Mouse (Mus musculus) kidney, postnatal 10 days (tissue): Measurements from ENCODE around the gene Vmn1r209.
"Not testable (repeated sequence)": the region's sequence is repeated elsewhere in the genome, so short reads cannot be mapped to it uniquely, and the experiment has no call there.

Experiments
- DNase-seq: peaks from one replicate; pipeline ENCODE4 v3.0.0; 2021; ENCODE audit warnings: mixed read lengths

The Vmn1r209 gene

DNA sequence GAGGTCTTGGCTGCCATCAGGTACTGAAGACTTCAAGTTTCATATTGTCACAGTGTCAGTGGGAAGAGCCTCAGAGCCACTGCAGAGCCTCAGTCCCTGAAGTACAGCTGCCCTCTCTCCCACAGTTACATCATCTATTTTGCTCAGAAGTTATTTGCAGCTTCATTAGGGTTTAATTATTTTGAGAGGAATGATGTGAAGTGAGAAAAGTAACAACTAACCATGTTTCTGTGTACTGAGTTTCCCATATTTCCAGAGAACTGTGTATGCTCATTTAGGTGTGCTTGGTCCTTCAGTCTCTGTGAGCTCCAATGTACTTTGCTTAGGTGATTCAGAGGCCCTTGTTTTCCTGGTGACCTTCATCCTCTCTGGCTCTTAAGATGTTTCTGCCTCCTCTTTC is at the start of gene Vmn1r209:
Gene Vmn1r209 (minus strand): TSS at position 101 of the 400 bp plus-strand sequence.
- not testable (repeated sequence) for DNase-seq

DNA sequence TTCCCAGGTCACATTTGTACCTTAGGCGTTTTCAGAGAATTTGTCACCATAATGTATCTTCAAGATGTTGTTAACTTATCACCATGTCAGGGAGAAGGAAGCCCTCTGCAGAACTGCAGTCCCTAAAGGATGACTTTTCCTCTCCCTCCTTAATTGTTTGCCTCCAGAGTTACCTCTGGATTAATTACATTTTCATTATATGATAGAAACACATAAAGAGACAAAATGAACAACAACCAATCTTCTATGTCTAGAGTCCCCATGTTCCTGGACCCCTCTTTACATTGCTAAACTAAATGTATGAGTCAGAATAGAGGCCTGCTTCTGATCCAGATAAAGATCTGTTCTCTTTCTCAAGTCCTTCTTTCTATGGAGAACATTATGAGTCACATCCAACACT is 48.0 kb upstream of the Vmn1r209 start, which contains the start of gene Vmn1r211:
Gene Vmn1r211 (minus strand): TSS at position 101 of the 400 bp plus-strand sequence.
- no peak for DNase-seq

DNA sequence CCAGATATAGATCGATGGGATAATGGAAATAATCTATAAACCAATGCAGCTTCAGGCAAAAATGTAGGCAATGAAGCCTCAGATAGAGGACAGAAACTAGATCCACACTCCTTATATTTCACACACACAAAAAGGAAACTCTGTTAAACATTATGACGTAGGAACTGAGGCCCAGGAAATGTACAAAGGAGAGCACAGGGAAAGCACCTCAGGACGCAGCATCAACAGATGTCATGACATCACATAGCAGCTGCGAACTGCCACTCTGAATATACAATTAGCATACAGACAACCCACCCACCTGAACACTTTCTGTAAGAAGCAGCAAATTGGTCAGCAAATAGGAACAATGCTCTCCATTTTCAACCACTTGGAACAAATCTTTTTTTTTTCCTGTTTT is 45.3 kb upstream of the Vmn1r209 start:
- no peak for DNase-seq

DNA sequence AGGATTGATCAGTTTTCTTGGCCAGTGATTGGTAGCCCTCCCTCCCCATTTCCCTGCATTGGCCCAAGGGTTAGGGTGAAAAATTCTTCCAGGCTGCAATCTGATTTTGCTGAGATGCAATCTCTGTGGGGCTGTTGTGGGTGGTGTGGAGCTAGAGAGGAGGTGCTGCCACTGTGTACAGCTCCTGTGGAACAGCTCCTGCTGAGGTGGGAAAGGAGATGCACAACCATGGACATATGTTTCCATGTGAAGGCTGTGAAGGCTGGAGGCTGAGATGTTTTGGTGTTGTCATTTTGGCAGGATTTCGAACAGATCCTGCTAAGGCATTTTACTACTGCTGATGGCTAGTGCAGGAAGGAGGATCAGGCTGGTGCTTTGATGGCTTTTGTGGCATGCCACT is 37.3 kb upstream of the Vmn1r209 start:
- DNase-seq = no peak

DNA sequence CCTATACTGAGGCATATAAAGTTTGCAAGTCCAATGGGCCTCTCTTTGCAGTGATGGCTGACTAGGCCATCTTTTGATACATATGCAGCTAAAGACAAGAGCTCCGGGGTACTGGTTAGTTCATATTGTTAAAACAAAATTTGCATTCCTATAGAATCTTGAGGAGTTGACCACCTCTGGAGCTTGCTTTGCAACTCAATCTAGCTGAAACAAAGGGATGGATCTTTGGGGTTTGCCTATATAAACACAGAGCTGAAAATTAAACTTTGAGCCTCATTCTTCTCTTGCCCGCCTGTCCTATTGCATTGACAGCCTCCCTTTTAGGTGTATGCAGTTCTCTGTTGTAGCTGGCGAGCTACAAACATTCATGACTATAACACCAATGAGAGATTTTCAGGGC is 34.8 kb upstream of the Vmn1r209 start:
- not testable (repeated sequence) for DNase-seq

DNA sequence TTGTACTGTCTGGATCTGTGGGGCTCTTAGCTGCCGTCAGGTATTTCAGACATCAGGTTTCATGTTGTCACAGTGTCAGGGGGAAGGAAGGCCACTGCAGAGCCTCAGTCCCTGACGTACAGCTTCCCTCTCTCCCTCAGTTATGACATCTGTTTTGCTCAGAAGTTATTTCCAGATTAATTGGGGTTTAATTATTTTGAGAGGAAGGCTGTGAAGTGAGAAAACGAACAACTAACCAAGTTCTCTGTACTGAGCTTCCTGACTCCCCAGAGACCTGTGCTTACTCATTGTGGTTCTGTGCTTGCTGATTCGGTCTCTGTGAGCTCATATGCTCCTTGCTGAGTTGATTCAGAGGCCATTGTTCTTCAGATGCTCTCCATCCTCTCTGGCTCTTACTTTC is 21.8 kb upstream of the Vmn1r209 start, which contains the start of gene Vmn1r210:
Gene Vmn1r210 (minus strand): TSS at position 101 of the 400 bp plus-strand sequence.
- DNase-seq = no peak

DNA sequence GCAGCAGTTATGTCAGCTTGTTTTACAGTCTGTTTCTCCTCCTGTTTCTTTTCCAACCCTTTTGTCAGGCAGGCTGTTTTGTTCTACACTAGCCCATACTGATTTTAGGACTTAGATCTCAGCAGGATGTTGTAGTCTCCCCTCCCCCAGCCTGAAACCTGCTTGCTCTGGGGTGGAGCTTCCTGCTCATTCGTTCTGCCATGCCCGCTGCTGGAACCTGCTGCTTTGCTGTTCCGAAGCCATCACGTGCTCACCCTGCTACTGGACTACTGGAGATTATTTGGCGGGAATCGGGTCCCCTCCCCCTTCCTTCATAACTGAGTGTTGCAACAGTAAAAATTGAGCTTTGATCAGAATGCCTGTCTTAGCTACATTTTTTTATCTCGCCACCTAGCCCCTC is 19.9 kb upstream of the Vmn1r209 start:
- not testable (repeated sequence) for DNase-seq

DNA sequence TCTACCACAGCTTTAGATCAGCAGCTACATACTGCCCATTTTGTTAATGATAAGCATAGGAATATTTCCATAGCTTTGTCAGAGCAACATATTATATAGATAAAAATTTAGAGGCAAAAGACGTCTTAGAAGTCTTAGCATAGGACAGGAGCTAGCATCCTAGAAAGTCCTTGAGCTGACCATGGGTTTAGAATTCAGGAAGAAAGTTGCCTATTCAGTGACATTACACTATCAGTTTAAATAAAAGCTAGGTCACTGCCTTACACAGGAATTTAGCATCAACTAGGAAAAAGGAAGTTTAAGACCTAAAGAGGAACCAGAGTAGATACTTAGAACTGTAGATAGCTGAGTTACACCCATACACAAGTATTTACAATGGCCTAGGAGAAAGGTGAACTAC is 12.1 kb upstream of the Vmn1r209 start:
- DNase-seq = not testable (repeated sequence)

DNA sequence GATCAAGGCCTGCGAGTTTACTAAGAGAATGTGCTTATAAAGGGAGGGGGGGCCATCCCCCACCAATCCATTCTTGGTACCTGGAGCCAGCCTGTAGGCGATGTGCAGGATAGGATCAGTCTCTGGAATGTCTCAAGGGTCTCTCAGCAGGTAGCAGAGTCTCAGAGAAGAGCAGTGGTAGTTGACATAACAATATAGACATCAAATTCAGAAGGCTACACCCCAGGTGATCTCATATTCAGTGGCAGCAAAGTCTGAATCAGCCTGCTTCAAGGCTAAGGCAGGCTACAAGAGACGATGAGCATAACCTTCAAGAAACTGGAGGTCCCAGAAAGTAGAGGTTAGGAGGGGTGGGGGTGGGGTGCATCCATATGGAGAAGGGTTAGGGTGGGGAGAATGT is 21.4 kb downstream of the Vmn1r209 start:
- DNase-seq = not testable (repeated sequence)

DNA sequence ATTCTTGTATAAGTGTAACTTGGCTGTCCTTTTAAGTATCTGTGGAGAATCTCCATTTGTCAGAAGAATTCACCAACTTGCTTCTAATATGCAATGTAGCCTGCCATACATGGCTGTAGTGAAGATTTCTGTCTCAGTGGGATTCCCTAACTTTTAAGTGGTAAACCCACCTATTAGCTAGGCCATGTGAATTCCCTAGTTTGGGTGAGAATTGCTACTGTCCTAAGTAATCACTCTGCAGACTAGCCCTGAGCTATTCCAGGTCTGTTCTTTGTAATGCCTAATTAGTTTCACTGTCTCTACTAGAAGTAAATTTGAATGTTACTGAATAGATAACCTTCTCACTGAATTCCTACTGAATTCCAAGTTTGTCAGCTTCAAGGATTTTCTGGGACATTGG is 25.3 kb downstream of the Vmn1r209 start:
- not testable (repeated sequence) for DNase-seq

DNA sequence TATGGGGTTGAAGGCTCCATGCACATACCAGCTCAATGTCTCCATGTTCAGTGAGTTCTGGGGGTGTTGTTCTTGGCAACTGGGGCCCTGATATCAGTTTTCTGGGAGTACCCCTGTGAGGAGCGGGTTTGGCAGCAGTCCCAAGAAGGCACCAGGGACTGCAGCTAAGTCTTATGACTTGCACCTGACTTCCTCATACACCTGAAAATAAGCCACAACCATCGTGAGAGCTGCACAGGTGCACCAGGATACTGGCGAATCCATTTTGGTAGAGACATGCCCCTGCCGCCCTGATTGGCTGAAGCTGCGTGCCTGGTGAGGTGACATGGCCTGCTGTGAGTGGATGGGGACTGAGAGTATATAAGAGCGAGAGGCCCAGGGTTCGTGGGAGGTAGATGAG is 32.2 kb downstream of the Vmn1r209 start, which contains the start of gene Vmn1r208:
Gene Vmn1r208 (minus strand): TSS at position 101 of the 400 bp plus-strand sequence.
- DNase-seq = not testable (repeated sequence)

DNA sequence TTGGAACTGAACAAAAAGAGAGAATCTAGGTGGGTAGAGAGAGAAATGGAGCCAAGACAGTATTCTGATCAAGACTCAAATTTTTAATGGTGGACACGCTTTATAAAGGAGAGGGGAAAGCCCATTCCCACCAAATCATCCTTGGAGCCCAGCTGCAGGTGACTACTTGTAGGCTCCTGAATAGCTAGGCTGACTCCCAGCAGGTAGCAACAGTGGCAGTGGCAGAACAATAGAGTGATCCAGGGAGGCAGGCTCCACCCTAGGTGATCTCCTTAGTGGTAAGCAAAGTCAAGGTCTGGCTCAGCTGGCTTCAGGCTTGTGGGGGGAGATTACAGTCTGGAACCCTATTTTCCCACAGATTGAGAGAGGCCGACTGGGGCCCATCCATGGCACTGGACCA is 37.9 kb downstream of the Vmn1r209 start:
- DNase-seq = not testable (repeated sequence)
